Mouse (Mus musculus): Measurements from ENCODE around the gene Ywhah. TPM values are rescaled to one million over a fixed set of nuclear protein-coding genes. Genes with fewer than 3 reads are reported as not detected.
"Not testable (repeated sequence)": the region's sequence is repeated elsewhere in the genome, so short reads cannot be mapped to it uniquely, and the experiment has no call there.

Ywhah gene
- polyA plus RNA-seq, 1 experiment from 2014 or later = 236 TPM

DNA sequence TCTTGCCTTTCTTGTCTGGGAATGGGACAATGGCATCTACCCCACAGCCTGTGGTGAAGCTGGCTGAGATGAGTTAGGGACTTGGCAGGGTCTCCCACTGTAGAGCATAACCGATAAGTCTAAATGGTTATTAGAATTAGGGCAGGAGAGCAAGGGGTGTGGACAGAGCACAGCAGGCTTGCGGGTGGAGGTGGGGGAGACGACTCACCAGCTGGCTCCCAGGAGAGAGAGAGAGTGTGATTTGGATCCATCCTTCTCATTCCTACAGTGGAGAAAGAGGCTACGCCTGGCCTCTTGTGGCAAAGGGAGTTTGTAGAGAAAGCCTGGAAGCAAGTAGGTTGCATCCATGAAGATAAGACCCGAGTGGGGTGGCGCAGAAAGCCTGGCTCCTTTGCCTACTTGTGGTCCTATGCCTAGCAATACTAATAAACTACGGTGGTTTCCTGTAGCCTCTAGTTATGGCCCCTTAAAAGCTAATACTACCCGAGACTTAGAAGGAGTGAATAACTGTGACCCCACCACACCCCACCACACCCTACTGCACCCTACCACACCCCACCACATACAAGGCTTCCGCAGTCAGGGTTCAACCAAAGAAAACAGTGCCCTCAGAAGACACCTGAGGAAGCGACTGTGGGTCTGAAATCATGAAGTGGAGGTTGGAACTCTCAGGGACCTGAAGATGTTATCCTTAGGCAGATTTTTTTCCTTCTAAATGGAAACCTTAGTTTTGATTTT is 13.6 kb downstream of the Ywhah start:
- DNase-seq (ENCODE audit: low spot score) = no peak
- Histone ChIP-seq H3K4me3 (replicated peaks; ENCODE audit: low read depth, low read length) (no peak overlapping the region), H3K4me1 (replicated peaks; ENCODE audit: insufficient read depth, low read length) (no peaks in the 10 kb centered on the region), H3K9me3 (replicated peaks; ENCODE audit: low read length) (no peaks in the 10 kb centered on the region), H3K27ac (no peak overlapping the region), H3K36me3 (ENCODE audit: insufficient read depth, low read length) (0 out of 2 replicates have a peak, but pooled peaks cover 8% of the 10 kb centered on the region), H3K4me2 (ENCODE audit: low read length) (no peak overlapping the region), H3K27me3 (ENCODE audit: insufficient read depth, low read length) (no peaks in the 10 kb centered on the region), H3K9ac (ENCODE audit: low read depth, low read length) (no peak overlapping the region)
- 82% methylated on average over 10 of the region's 10 CpGs for WGBS
- ATAC-seq (replicated peaks; ENCODE audit: low FRiP score, low read depth) = no peak
- TF ChIP-seq CTCF (IDR thresholded peaks at IDR 0.05; ENCODE audit: low read depth) = no peak

DNA sequence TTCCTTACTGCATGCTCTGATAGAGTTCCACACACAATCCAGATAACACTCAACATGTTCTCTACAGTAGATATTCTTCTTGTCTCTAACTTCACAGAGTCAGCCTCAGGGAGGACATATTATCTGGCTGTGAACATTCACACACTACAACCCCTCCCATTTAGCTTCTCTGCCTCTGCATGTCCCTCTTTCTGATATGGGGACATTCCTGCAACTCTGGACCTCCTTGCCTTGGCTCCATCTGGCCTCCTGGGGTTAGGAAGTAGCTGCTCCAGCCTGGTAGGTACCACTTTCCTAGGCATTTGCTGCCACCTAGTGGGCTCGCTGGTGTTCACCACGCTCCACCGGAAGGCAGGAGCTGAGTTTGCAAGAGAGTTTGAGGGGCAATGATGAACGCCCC is 14.5 kb downstream of the Ywhah start:
- Histone ChIP-seq H3K36me3 (ENCODE audit: insufficient read depth, low read length) (0 out of 2 replicates have a peak, but pooled peaks cover 6% of the 10 kb centered on the region), H3K4me2 (ENCODE audit: low read length) (no peak overlapping the region), H3K4me3 (replicated peaks; ENCODE audit: low read depth, low read length) (no peak overlapping the region), H3K9me3 (replicated peaks; ENCODE audit: low read length) (no peaks in the 10 kb centered on the region), H3K9ac (ENCODE audit: low read depth, low read length) (no peak overlapping the region), H3K27ac (no peak overlapping the region), H3K27me3 (ENCODE audit: insufficient read depth, low read length) (no peaks in the 10 kb centered on the region), H3K4me1 (replicated peaks; ENCODE audit: insufficient read depth, low read length) (no peaks in the 10 kb centered on the region)
- under 1% methylated on average over 4 of the region's 4 CpGs for WGBS
- peak; percentile 47 for ATAC-seq (replicated peaks; ENCODE audit: low FRiP score, low read depth)
- peak; percentile 94 for TF ChIP-seq CTCF (IDR thresholded peaks at IDR 0.05; ENCODE audit: low read depth)
- DNase-seq (ENCODE audit: low spot score) = peak; percentile 93

DNA sequence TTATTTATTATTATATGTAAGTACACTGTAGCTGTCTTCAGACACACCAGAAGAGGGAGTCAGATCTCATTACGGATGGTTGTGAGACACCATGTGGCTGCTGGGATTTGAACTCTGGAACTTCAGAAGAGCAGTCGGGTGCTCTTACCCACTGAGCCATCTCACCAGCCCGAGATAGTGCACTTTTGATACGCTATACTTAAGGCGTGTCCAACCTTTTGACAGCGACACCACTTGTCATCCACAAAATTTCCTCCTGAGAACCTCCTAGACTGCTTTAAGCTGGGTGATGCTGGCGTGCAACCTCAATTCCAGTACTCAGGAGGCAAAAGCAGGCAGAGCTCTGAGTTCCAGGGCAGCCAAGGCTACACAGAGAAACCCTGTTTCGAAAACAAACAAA is 15.0 kb downstream of the Ywhah start:
- H3K27me3 ChIP-seq (ENCODE audit: insufficient read depth, low read length); H3K27ac ChIP-seq; H3K4me1 ChIP-seq (replicated peaks; ENCODE audit: insufficient read depth, low read length); H3K4me2 ChIP-seq (ENCODE audit: low read length); DNase-seq (ENCODE audit: low spot score); H3K9me3 ChIP-seq (replicated peaks; ENCODE audit: low read length); H3K36me3 ChIP-seq (ENCODE audit: insufficient read depth, low read length); H3K4me3 ChIP-seq (replicated peaks; ENCODE audit: low read depth, low read length); H3K9ac ChIP-seq (ENCODE audit: low read depth, low read length): not testable (repeated sequence)
- 45% methylated on average over 8 of the region's 8 CpGs for WGBS
- peak; percentile 26; the same call in 1 of the 2 replicates for ATAC-seq (replicated peaks; ENCODE audit: low FRiP score, low read depth)

DNA sequence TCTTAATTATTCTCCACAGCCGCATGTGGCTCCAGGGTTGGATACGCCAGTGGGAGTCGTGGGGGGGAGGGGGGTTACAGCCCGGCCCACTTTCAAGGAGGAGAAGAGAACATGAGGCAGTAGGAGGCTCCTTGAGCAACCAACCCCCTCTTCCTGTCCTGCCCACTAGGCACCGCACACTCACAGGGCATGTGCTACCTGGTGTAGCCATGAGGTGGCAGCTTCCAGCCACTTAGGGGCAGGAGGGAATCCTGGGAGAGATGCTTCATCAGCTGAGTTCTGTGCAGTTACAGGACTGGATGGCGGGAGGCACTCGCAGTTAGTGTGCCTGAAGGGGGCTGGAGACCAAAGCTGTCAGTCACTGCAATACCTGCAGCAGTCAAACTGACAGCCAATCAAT is 15.5 kb downstream of the Ywhah start:
- peak; percentile 72 for TF ChIP-seq CTCF (IDR thresholded peaks at IDR 0.05; ENCODE audit: low read depth)
- Histone ChIP-seq H3K9ac (ENCODE audit: low read depth, low read length) (no peak overlapping the region), H3K9me3 (replicated peaks; ENCODE audit: low read length) (no peaks in the 10 kb centered on the region), H3K36me3 (ENCODE audit: insufficient read depth, low read length) (0 out of 2 replicates have a peak, but pooled peaks cover 2% of the 10 kb centered on the region), H3K27me3 (ENCODE audit: insufficient read depth, low read length) (no peaks in the 10 kb centered on the region), H3K4me3 (replicated peaks; ENCODE audit: low read depth, low read length) (no peak overlapping the region), H3K27ac (no peak overlapping the region), H3K4me1 (replicated peaks; ENCODE audit: insufficient read depth, low read length) (no peaks in the 10 kb centered on the region), H3K4me2 (ENCODE audit: low read length) (no peak overlapping the region)
- DNase-seq (ENCODE audit: low spot score) (peak; percentile 64), ATAC-seq (replicated peaks; ENCODE audit: low FRiP score, low read depth) (peak; percentile 74)
- WGBS = 13% methylated on average over 7 of the region's 7 CpGs

DNA sequence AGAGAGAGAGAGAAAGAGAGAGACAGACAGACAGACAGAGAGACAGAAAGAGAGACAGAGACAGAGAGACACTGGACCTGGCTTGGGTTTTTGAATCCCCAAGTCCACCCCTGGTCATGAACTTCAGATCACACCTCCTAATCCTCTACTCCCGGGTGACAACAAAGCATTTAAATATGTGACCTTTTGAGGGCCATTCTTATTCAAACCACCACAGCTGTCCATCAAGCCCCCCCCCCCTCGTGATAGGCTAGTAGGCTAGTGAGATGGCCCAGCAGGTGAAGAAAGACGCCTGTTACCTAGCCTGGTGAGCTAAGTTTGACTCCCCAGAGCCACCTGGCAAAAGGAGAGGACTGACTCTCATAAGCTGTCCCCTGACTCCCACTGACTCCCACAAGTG is 16.3 kb downstream of the Ywhah start:
- no peak overlapping the region for H3K4me3 ChIP-seq (replicated peaks; ENCODE audit: low read depth, low read length)
- WGBS = 40% methylated on average over 3 of the region's 3 CpGs
- no peaks in the 10 kb centered on the region for H3K36me3 ChIP-seq (ENCODE audit: insufficient read depth, low read length)
- H3K27me3 ChIP-seq (ENCODE audit: insufficient read depth, low read length) = no peaks in the 10 kb centered on the region
- H3K27ac ChIP-seq = no peak overlapping the region
- H3K4me1 ChIP-seq (replicated peaks; ENCODE audit: insufficient read depth, low read length) = no peaks in the 10 kb centered on the region
- no peak overlapping the region for H3K9ac ChIP-seq (ENCODE audit: low read depth, low read length)
- ATAC-seq (replicated peaks; ENCODE audit: low FRiP score, low read depth) (no peak), DNase-seq (ENCODE audit: low spot score) (no peak)
- TF ChIP-seq CTCF (IDR thresholded peaks at IDR 0.05; ENCODE audit: low read depth) = no peak
- H3K9me3 ChIP-seq (replicated peaks; ENCODE audit: low read length) = no peaks in the 10 kb centered on the region
- H3K4me2 ChIP-seq (ENCODE audit: low read length) = no peak overlapping the region

DNA sequence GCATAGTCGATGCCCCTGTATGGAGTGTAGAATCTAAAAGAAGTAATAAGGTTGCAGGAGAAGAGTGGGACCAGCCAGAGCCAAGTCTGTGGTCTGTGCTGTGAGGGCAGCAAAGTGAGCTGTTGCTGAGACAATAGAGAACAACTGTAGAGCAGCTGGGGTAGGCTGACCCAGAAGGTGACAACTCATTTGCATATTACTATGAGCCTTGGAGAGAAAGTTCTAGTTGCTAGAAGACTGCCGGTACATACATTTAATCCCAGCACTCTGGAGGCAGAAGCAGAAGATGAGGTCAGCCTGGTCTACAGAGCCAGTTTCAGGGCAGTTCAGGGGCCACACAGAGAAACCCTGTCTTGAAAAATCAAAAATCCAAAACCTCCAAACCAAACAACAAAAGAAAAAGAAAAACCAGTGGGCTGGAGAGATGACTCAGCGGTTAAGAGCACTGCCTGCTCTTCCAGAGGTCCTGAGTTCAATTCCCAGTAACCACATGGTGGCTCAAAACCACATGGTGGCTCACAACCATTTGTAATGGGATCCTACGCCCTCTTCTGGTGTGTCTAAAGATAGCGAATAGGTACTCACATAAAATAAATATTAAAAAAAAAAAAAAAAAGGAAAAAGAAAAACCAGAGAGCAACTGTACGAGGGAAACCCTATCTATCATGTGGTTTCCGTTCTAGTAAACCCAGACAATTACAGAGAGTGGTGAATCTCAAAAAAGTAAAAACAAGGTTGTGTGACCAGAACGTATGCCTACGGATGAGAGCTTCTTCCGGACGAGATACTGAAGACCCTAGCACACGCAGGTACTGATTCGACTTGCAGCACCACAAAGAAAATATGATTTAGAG is 20.3 kb downstream of the Ywhah start:
- Histone ChIP-seq H3K36me3 (ENCODE audit: insufficient read depth, low read length) (no peaks in the 10 kb centered on the region), H3K4me3 (replicated peaks; ENCODE audit: low read depth, low read length) (no peak overlapping the region), H3K9me3 (replicated peaks; ENCODE audit: low read length) (no peaks in the 10 kb centered on the region), H3K4me1 (replicated peaks; ENCODE audit: insufficient read depth, low read length) (no peaks in the 10 kb centered on the region), H3K27ac (no peak overlapping the region), H3K27me3 (ENCODE audit: insufficient read depth, low read length) (no peaks in the 10 kb centered on the region), H3K9ac (ENCODE audit: low read depth, low read length) (no peak overlapping the region), H3K4me2 (ENCODE audit: low read length) (peak overlapping the region; percentile 43)
- ATAC-seq (replicated peaks; ENCODE audit: low FRiP score, low read depth) (no peak), DNase-seq (ENCODE audit: low spot score) (no peak)
- no peak for TF ChIP-seq CTCF (IDR thresholded peaks at IDR 0.05; ENCODE audit: low read depth)
- 43% methylated on average over 13 of the region's 13 CpGs for WGBS

All from kidney, postnatal 0 days (tissue).